In the genomic region with DNA sequence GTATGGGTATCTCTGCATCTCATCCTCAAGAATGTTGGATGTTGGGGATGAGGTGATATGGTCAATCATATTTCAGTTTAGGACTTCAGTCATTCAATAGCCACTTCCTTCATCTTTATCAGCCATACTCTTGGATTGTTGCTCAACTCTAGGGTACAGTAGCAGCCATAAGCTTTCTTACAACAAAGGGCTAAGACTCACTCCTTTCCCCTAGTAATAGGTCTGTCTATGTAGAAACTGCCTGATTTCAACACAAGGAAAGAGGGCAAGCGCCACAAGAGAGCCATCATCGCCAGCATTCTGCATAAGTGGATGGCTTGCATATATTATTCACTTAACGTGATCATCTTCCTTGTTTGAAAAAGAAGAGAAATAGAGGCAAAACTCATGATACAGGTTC, we compare ENCODE assay signal across 14 mouse cellular contexts.
"Had no signal": no experiment of that assay in that cellular context is flagged by ENCODE, and none has a peak within 500 bp of the region (broad histone marks: within the 10 kb centered on the region; RNA-seq: fewer than 3 reads in every experiment).

No protein-coding gene starts in this region.

- DNase-seq: retina, postnatal 1 day; right cerebral cortex, adult 18-20 months; right cerebral cortex, postnatal 14 days; right cerebral cortex, postnatal 25 days; right cerebral cortex, postnatal 4 days; spleen, adult 18-20 months; thymus, adult 18-20 months; thymus, adult 2 months; thymus, postnatal 14 days; thymus, postnatal 25 days; thymus, postnatal 36 days; thymus, postnatal 4 days had no signal

- H3K4me1 ChIP-seq: neural tube, embryonic 15.5 days; stomach, embryonic 15.5 days had no signal

- H3K4me3 ChIP-seq: neural tube, embryonic 15.5 days; stomach, embryonic 15.5 days had no signal
